Mouse (Mus musculus) forebrain, embryonic 15.5 days (tissue): ENCODE data around the gene Kirrel3. TPM values are rescaled to one million over a fixed set of nuclear protein-coding genes. Genes with fewer than 3 reads are reported as not detected.
A peak's percentile ranks its signal among the peaks of the same experiment; 100 is the strongest.

ENCODE experiments used
- ATAC-seq: fragments of 200-750 bp; cut with Nextera tagmentation; replicated peaks from 2 replicates; pipeline ENCODE4 v1.8.0; 2017; ENCODE audit warnings: mild to moderate bottlenecking, moderate TSS enrichment, moderate library complexity
- H3K27ac ChIP-seq: fragments of 300-500 bp; sonication (generic); replicated peaks from 2 replicates; pipeline ENCODE4 v1.5.1; 2015; ENCODE audit warnings: mild to moderate bottlenecking, inconsistent platforms
- H3K27me3 ChIP-seq: fragments of 300-500 bp; sonication (generic); 2 replicates; pipeline ENCODE4 v1.6.1; 2015; ENCODE audit warnings: inconsistent platforms
- H3K36me3 ChIP-seq: fragments of 300-500 bp; sonication (generic); 2 replicates; pipeline ENCODE4 v1.6.1; 2015; ENCODE audit warnings: mild to moderate bottlenecking, inconsistent platforms
- H3K4me1 ChIP-seq: fragments of 300-500 bp; sonication (generic); 2 replicates; pipeline ENCODE4 v1.6.1; 2015; ENCODE audit warnings: inconsistent platforms
- H3K4me2 ChIP-seq: fragments of 300-500 bp; sonication (generic); replicated peaks from 2 replicates; pipeline ENCODE4 v1.6.1; 2015; ENCODE audit warnings: mild to moderate bottlenecking, inconsistent platforms
- H3K4me3 ChIP-seq: fragments of 300-500 bp; sonication (generic); 2 replicates; pipeline ENCODE4 v1.5.1; 2015; ENCODE audit warnings: mild to moderate bottlenecking, inconsistent platforms
- H3K9ac ChIP-seq: fragments of 300-500 bp; sonication (generic); replicated peaks from 2 replicates; pipeline ENCODE4 v1.6.1; 2015; ENCODE audit warnings: mild to moderate bottlenecking, inconsistent platforms
- H3K9me3 ChIP-seq: fragments of 300-500 bp; sonication (generic); 2 replicates; pipeline ENCODE4 v1.6.1; 2016; ENCODE audit warnings: inconsistent platforms
- WGBS: fragments of 180-500 bp; shearing (Covaris S2); methylation state at CpG from one replicate; pipeline ENCODE4 v1.1.7; 2015; ENCODE audit warnings: mixed read lengths; 5-methylcytosine and 5-hydroxymethylcytosine counted together
- polyA plus RNA-seq: library from polyadenylated mRNA; unstranded; fragments of >200 nt; fragmentation: Nextera tagmentation; extraction: Ambion mirVana; gene quantifications from 2 replicates; pipeline ENCODE4 v1.2.1, GENCODE M21; 2015

Kirrel3 gene
- polyA plus RNA-seq, 1 experiment from 2014 or later = 48.1 TPM

- WGBS = 60% methylated on average over 6 of the region's 6 CpGs
- Histone ChIP-seq H3K27ac (peak overlapping the region; percentile 44; the same call in 1 of the 2 replicates), H3K4me3 (no peak overlapping the region), H3K27me3 (no peaks in the 10 kb centered on the region), H3K4me2 (no peak overlapping the region), H3K4me1 (peaks cover 41% of the 10 kb centered on the region), H3K9ac (no peak overlapping the region), H3K9me3 (no peaks in the 10 kb centered on the region), H3K36me3 (no peaks in the 10 kb centered on the region)
- ATAC-seq = no peak
Observed at GRCm38 (mm10) chr9:34922716-34923115, 437.0 kb downstream of the Kirrel3 start.

- H3K4me1 ChIP-seq = peaks cover 41% of the 10 kb centered on the region
- ATAC-seq = peak; percentile 62
- 32% methylated on average over 14 of the region's 14 CpGs for WGBS
- no peaks in the 10 kb centered on the region for H3K27me3 ChIP-seq
- no peak overlapping the region for H3K4me2 ChIP-seq
- H3K9me3 ChIP-seq = no peaks in the 10 kb centered on the region
- no peaks in the 10 kb centered on the region for H3K36me3 ChIP-seq
- H3K27ac ChIP-seq = peak overlapping the region; percentile 44
- H3K4me3 ChIP-seq = no peak overlapping the region
- no peak overlapping the region for H3K9ac ChIP-seq
Observed at GRCm38 (mm10) chr9:34923134-34923931, 437.6 kb downstream of the Kirrel3 start.

- H3K27me3 ChIP-seq = no peaks in the 10 kb centered on the region
- H3K4me3 ChIP-seq = no peak overlapping the region
- H3K4me2 ChIP-seq = no peak overlapping the region
- H3K36me3 ChIP-seq = no peaks in the 10 kb centered on the region
- WGBS = 36% methylated on average over 5 of the region's 5 CpGs
- no peak overlapping the region for H3K27ac ChIP-seq
- no peaks in the 10 kb centered on the region for H3K9me3 ChIP-seq
- H3K4me1 ChIP-seq = peaks cover 32% of the 10 kb centered on the region
- no peak overlapping the region for H3K9ac ChIP-seq
- ATAC-seq = 0 out of 2 replicates have a peak, but pooled peaks have one; percentile 8
Observed at GRCm38 (mm10) chr9:34925616-34926015, 439.9 kb downstream of the Kirrel3 start.

- H3K27ac ChIP-seq = no peak overlapping the region
- H3K4me3 ChIP-seq = no peak overlapping the region
- H3K4me2 ChIP-seq = no peak overlapping the region
- H3K9ac ChIP-seq = no peak overlapping the region
- H3K4me1 ChIP-seq = no peaks in the 10 kb centered on the region
- no peak for ATAC-seq
- no peaks in the 10 kb centered on the region for H3K27me3 ChIP-seq
- no peaks in the 10 kb centered on the region for H3K36me3 ChIP-seq
- WGBS = 61% methylated on average over 1 of the region's 1 CpGs
- no peaks in the 10 kb centered on the region for H3K9me3 ChIP-seq
Observed at GRCm38 (mm10) chr9:34930371-34930770, 444.7 kb downstream of the Kirrel3 start.

- no peak overlapping the region for H3K4me3 ChIP-seq
- H3K9ac ChIP-seq = no peak overlapping the region
- ATAC-seq = no peak
- H3K36me3 ChIP-seq = no peaks in the 10 kb centered on the region
- H3K27ac ChIP-seq = no peak overlapping the region
- WGBS = 81% methylated on average over 5 of the region's 5 CpGs
- no peaks in the 10 kb centered on the region for H3K9me3 ChIP-seq
- H3K27me3 ChIP-seq = no peaks in the 10 kb centered on the region
- no peaks in the 10 kb centered on the region for H3K4me1 ChIP-seq
- no peak overlapping the region for H3K4me2 ChIP-seq
Observed at GRCm38 (mm10) chr9:34938140-34938539, 452.4 kb downstream of the Kirrel3 start.

- Histone ChIP-seq H3K36me3 (no peaks in the 10 kb centered on the region), H3K4me3 (no peak overlapping the region), H3K27ac (no peak overlapping the region), H3K9me3 (no peaks in the 10 kb centered on the region), H3K4me2 (no peak overlapping the region), H3K9ac (no peak overlapping the region), H3K4me1 (no peaks in the 10 kb centered on the region), H3K27me3 (no peaks in the 10 kb centered on the region)
- no peak for ATAC-seq
- WGBS = 61% methylated on average over 5 of the region's 5 CpGs
Observed at GRCm38 (mm10) chr9:34939621-34940020, 453.9 kb downstream of the Kirrel3 start.

- ATAC-seq = no peak
- no peaks in the 10 kb centered on the region for H3K36me3 ChIP-seq
- peaks cover 7% of the 10 kb centered on the region for H3K4me1 ChIP-seq
- 81% methylated on average over 6 of the region's 6 CpGs for WGBS
- no peak overlapping the region for H3K9ac ChIP-seq
- H3K9me3 ChIP-seq = no peaks in the 10 kb centered on the region
- H3K4me3 ChIP-seq = no peak overlapping the region
- no peak overlapping the region for H3K27ac ChIP-seq
- no peaks in the 10 kb centered on the region for H3K27me3 ChIP-seq
- H3K4me2 ChIP-seq = no peak overlapping the region
Observed at GRCm38 (mm10) chr9:34942122-34942831, 456.6 kb downstream of the Kirrel3 start.

GRCm38 (mm10) chr9:34942996-34943395 lies 457.3 kb downstream of the Kirrel3 start:
- H3K9me3 ChIP-seq = no peaks in the 10 kb centered on the region
- no peak overlapping the region for H3K4me2 ChIP-seq
- H3K9ac ChIP-seq = no peak overlapping the region
- no peak overlapping the region for H3K27ac ChIP-seq
- H3K36me3 ChIP-seq = no peaks in the 10 kb centered on the region
- no peaks in the 10 kb centered on the region for H3K27me3 ChIP-seq
- 86% methylated on average over 7 of the region's 7 CpGs for WGBS
- H3K4me1 ChIP-seq = peaks cover 9% of the 10 kb centered on the region
- H3K4me3 ChIP-seq = no peak overlapping the region
- ATAC-seq = no peak

- no peak overlapping the region for H3K4me2 ChIP-seq
- H3K27me3 ChIP-seq = no peaks in the 10 kb centered on the region
- H3K4me3 ChIP-seq = no peak overlapping the region
- peaks cover 9% of the 10 kb centered on the region for H3K4me1 ChIP-seq
- 84% methylated on average over 9 of the region's 9 CpGs for WGBS
- H3K9ac ChIP-seq = no peak overlapping the region
- no peak overlapping the region for H3K27ac ChIP-seq
- no peak for ATAC-seq
- no peaks in the 10 kb centered on the region for H3K9me3 ChIP-seq
- no peaks in the 10 kb centered on the region for H3K36me3 ChIP-seq
Observed at GRCm38 (mm10) chr9:34945301-34945700, 459.6 kb downstream of the Kirrel3 start.

- Histone ChIP-seq H3K4me1 (peaks cover 9% of the 10 kb centered on the region), H3K27me3 (no peaks in the 10 kb centered on the region), H3K27ac (0 out of 2 replicates have a peak overlapping the region, but pooled peaks have one; percentile 21), H3K36me3 (no peaks in the 10 kb centered on the region), H3K4me3 (no peak overlapping the region), H3K4me2 (no peak overlapping the region), H3K9ac (no peak overlapping the region), H3K9me3 (no peaks in the 10 kb centered on the region)
- WGBS = 25% methylated on average over 6 of the region's 6 CpGs
- ATAC-seq = peak; percentile 49; the same call in 1 of the 2 replicates
Observed at GRCm38 (mm10) chr9:34947258-34947657, 461.6 kb downstream of the Kirrel3 start.

- no peak for ATAC-seq
- H3K4me3 ChIP-seq = no peak overlapping the region
Observed at GRCm38 (mm10) chr9:34947717-34948116, 462.0 kb downstream of the Kirrel3 start.

GRCm38 (mm10) chr9:34953420-34953819 lies 467.7 kb downstream of the Kirrel3 start:
- WGBS = 70% methylated on average over 11 of the region's 11 CpGs
- Histone ChIP-seq H3K4me2 (no peak overlapping the region), H3K4me1 (peaks cover 9% of the 10 kb centered on the region), H3K4me3 (no peak overlapping the region), H3K27ac (no peak overlapping the region), H3K9me3 (no peaks in the 10 kb centered on the region), H3K36me3 (no peaks in the 10 kb centered on the region), H3K9ac (no peak overlapping the region), H3K27me3 (no peaks in the 10 kb centered on the region)
- ATAC-seq = no peak

More at GRCm38 (mm10) chr9:34947717-34948116, 462.0 kb downstream of the Kirrel3 start:
- Histone ChIP-seq H3K27me3 (no peaks in the 10 kb centered on the region), H3K4me2 (no peak overlapping the region), H3K27ac (no peak overlapping the region), H3K4me1 (peaks cover 9% of the 10 kb centered on the region), H3K9me3 (no peaks in the 10 kb centered on the region), H3K36me3 (no peaks in the 10 kb centered on the region), H3K9ac (no peak overlapping the region)
